13 mouse cellular contexts compared by ENCODE assay signal in genomic region chr9:95588070-95588469, GRCm38 (mm10). TPM values are rescaled to one million over a fixed set of nuclear protein-coding genes. Genes with fewer than 3 reads are reported as not detected.
"Had no signal": no experiment of that assay in that cellular context is flagged by ENCODE, and none has a peak within 500 bp of the region (broad histone marks: within the 10 kb centered on the region; RNA-seq: fewer than 3 reads in every experiment).

No protein-coding gene starts in this region.

- DNase-seq: kidney, adult 8-10 months; kidney, postnatal 25 days; layer of hippocampus, adult 9-11 months; layer of hippocampus, postnatal 36 days; lung, postnatal 14 days; thymus, postnatal 4 days had no signal

- H3K4me2 ChIP-seq: limb, embryonic 15.5 days; lung, embryonic 15.5 days; midbrain, embryonic 13.5 days had no signal

- H3K27ac ChIP-seq: limb, embryonic 15.5 days; lung, embryonic 15.5 days; macrophage; midbrain, embryonic 13.5 days; stomach, postnatal 0 days had no signal

- H3K36me3 ChIP-seq: limb, embryonic 15.5 days; lung, embryonic 15.5 days; midbrain, embryonic 13.5 days had no signal

- H3K4me1 ChIP-seq: limb, embryonic 15.5 days; lung, embryonic 15.5 days; midbrain, embryonic 13.5 days had no signal

- H3K9me3 ChIP-seq: limb, embryonic 15.5 days; lung, embryonic 15.5 days; midbrain, embryonic 13.5 days had no signal

- H3K9ac ChIP-seq: limb, embryonic 15.5 days; lung, embryonic 15.5 days; midbrain, embryonic 13.5 days had no signal

- H3K27me3 ChIP-seq: limb, embryonic 15.5 days; midbrain, embryonic 13.5 days had no signal

- H3K4me3 ChIP-seq: limb, embryonic 15.5 days; lung, embryonic 15.5 days; megakaryocyte, embryonic 14.5 days; midbrain, embryonic 13.5 days had no signal

RNA-seq across cellular contexts. Expression of gene Pcolce2, which starts 49.3 kb away (rescaled TPM):
- total RNA-seq: neutrophil, adult 5-6 weeks had no signal
